Mouse (Mus musculus) stomach, embryonic 16.5 days (tissue): ENCODE measurements around the gene Mmp20. TPM values are rescaled to one million over a fixed set of nuclear protein-coding genes. Genes with fewer than 3 reads are reported as not detected.

Experiments
- ATAC-seq: fragments of 200-750 bp; cut with Nextera tagmentation; 2 replicates; pipeline ENCODE4 v1.8.0; 2017; ENCODE audit warnings: moderate number of reproducible peaks, moderate TSS enrichment; ENCODE audit not compliant: insufficient read depth, low FRiP score
- H3K27ac ChIP-seq: fragments of 300-500 bp; sonication (generic); 2 replicates; pipeline ENCODE4 v1.5.1; 2014; ENCODE audit warnings: low read length
- H3K27me3 ChIP-seq: fragments of 300-500 bp; sonication (generic); 2 replicates; pipeline ENCODE4 v1.6.1; 2014; ENCODE audit warnings: low read length, control low read depth, mixed read lengths; ENCODE audit not compliant: control insufficient read depth, insufficient read depth
- H3K36me3 ChIP-seq: fragments of 300-500 bp; sonication (generic); 2 replicates; pipeline ENCODE4 v1.6.1; 2014; ENCODE audit warnings: low read length; ENCODE audit not compliant: control insufficient read depth, insufficient read depth
- H3K4me1 ChIP-seq: fragments of 300-500 bp; sonication (generic); 2 replicates; pipeline ENCODE4 v1.6.1; 2014; ENCODE audit warnings: low read length, control low read depth, mixed read lengths; ENCODE audit not compliant: control insufficient read depth, insufficient read depth
- H3K4me2 ChIP-seq: fragments of 300-500 bp; sonication (generic); 2 replicates; pipeline ENCODE4 v1.6.1; 2014; ENCODE audit warnings: low read depth, low read length, mixed read lengths
- H3K4me3 ChIP-seq: fragments of 300-500 bp; sonication (generic); replicated peaks from 2 replicates; pipeline ENCODE4 v1.5.1; 2014; ENCODE audit warnings: mild to moderate bottlenecking, low read length
- H3K9ac ChIP-seq: fragments of 300-500 bp; sonication (generic); 2 replicates; pipeline ENCODE4 v1.6.1; 2014; ENCODE audit warnings: low read length
- H3K9me3 ChIP-seq: fragments of 300-500 bp; sonication (generic); replicated peaks from 2 replicates; pipeline ENCODE4 v1.6.1; 2016; ENCODE audit warnings: low read length, control low read depth; ENCODE audit not compliant: control insufficient read depth
- WGBS: fragments of 180-500 bp; shearing (Covaris S2); extraction: QIAGEN DNeasy Blood & Tissue Kit; methylation state at CpG from one replicate; pipeline ENCODE4 v1.1.7; 2014; 5-methylcytosine and 5-hydroxymethylcytosine counted together
- polyA plus RNA-seq: library from polyadenylated mRNA; unstranded; fragments of >200 nt; fragmentation: Nextera tagmentation; extraction: Ambion mirVana; gene quantifications from 2 replicates; pipeline ENCODE4 v1.2.1, GENCODE M21; 2015

The Mmp20 gene
- polyA plus RNA-seq, 1 experiment from 2014 or later, result not detected

- Histone ChIP-seq H3K9ac (no peak overlapping the region), H3K9me3 (no peaks in the 10 kb centered on the region), H3K27me3 (no peaks in the 10 kb centered on the region), H3K4me3 (no peak overlapping the region), H3K36me3 (no peaks in the 10 kb centered on the region), H3K27ac (no peak overlapping the region), H3K4me2 (no peak overlapping the region), H3K4me1 (no peaks in the 10 kb centered on the region)
- no peak for ATAC-seq
- 63% methylated on average over 9 of the region's 9 CpGs for WGBS
Measured at GRCm38 (mm10) chr9:7682081-7682618, 54.1 kb downstream of the Mmp20 start.

- Histone ChIP-seq H3K4me1 (no peaks in the 10 kb centered on the region), H3K27me3 (no peaks in the 10 kb centered on the region), H3K36me3 (no peaks in the 10 kb centered on the region), H3K27ac (no peak overlapping the region), H3K4me3 (no peak overlapping the region), H3K4me2 (no peak overlapping the region), H3K9ac (no peak overlapping the region), H3K9me3 (no peaks in the 10 kb centered on the region)
- no peak for ATAC-seq
- 72% methylated on average over 2 of the region's 2 CpGs for WGBS
Measured at GRCm38 (mm10) chr9:7686024-7686423, 58.0 kb downstream of the Mmp20 start.

- Histone ChIP-seq H3K27me3 (no peaks in the 10 kb centered on the region), H3K9me3 (no peaks in the 10 kb centered on the region), H3K36me3 (no peaks in the 10 kb centered on the region), H3K9ac (no peak overlapping the region), H3K4me2 (no peak overlapping the region), H3K4me1 (no peaks in the 10 kb centered on the region), H3K4me3 (no peak overlapping the region), H3K27ac (no peak overlapping the region)
- 40% methylated on average over 6 of the region's 6 CpGs for WGBS
- 0 out of 2 replicates have a peak, but pooled peaks have one; percentile 47 for ATAC-seq
Measured at GRCm38 (mm10) chr9:7689799-7690198, 61.8 kb downstream of the Mmp20 start.

- 63% methylated on average over 1 of the region's 1 CpGs for WGBS
- Histone ChIP-seq H3K27me3 (no peaks in the 10 kb centered on the region), H3K9me3 (no peaks in the 10 kb centered on the region), H3K4me1 (no peaks in the 10 kb centered on the region), H3K4me3 (no peak within 1 kb of the TSS), H3K36me3 (no peaks in the 10 kb centered on the region), H3K9ac (no peak within 1 kb of the TSS), H3K27ac (no peak within 1 kb of the TSS), H3K4me2 (no peak within 1 kb of the TSS)
- no peak for ATAC-seq
Measured at GRCm38 (mm10) chr9:7691790-7692189, 63.8 kb downstream of the Mmp20 start, which contains the start of gene Mmp7. Mmp7 (plus strand) TSS chr9:7692090.

- Histone ChIP-seq H3K36me3 (no peaks in the 10 kb centered on the region), H3K4me2 (no peak overlapping the region), H3K27ac (no peak overlapping the region), H3K27me3 (no peaks in the 10 kb centered on the region), H3K9ac (no peak overlapping the region), H3K9me3 (no peaks in the 10 kb centered on the region), H3K4me3 (no peak overlapping the region), H3K4me1 (no peaks in the 10 kb centered on the region)
- 90% methylated on average over 3 of the region's 3 CpGs for WGBS
- no peak for ATAC-seq
Measured at GRCm38 (mm10) chr9:7693961-7694360, 65.9 kb downstream of the Mmp20 start.

GRCm38 (mm10) chr9:7695646-7696045, 67.6 kb downstream of the Mmp20 start:
- Histone ChIP-seq H3K27me3 (no peaks in the 10 kb centered on the region), H3K36me3 (no peaks in the 10 kb centered on the region), H3K9ac (no peak overlapping the region), H3K4me3 (no peak overlapping the region), H3K4me1 (no peaks in the 10 kb centered on the region), H3K27ac (no peak overlapping the region), H3K4me2 (no peak overlapping the region), H3K9me3 (no peaks in the 10 kb centered on the region)
- 78% methylated on average over 3 of the region's 3 CpGs for WGBS
- no peak for ATAC-seq

GRCm38 (mm10) chr9:7708698-7709097, 80.7 kb downstream of the Mmp20 start:
- no peaks in the 10 kb centered on the region for H3K9me3 ChIP-seq
- no peak for ATAC-seq
- no peaks in the 10 kb centered on the region for H3K36me3 ChIP-seq
- H3K4me3 ChIP-seq, result no peak overlapping the region
- 66% methylated on average over 6 of the region's 6 CpGs for WGBS
- no peaks in the 10 kb centered on the region for H3K4me1 ChIP-seq
- no peak overlapping the region for H3K4me2 ChIP-seq
- H3K27me3 ChIP-seq, result no peaks in the 10 kb centered on the region
- no peak overlapping the region for H3K27ac ChIP-seq
- no peak overlapping the region for H3K9ac ChIP-seq

GRCm38 (mm10) chr9:7711196-7711595, 83.2 kb downstream of the Mmp20 start:
- no peak overlapping the region for H3K27ac ChIP-seq
- no peak overlapping the region for H3K4me2 ChIP-seq
- H3K4me1 ChIP-seq, result no peaks in the 10 kb centered on the region
- no peak overlapping the region for H3K9ac ChIP-seq
- ATAC-seq, result no peak
- H3K36me3 ChIP-seq, result no peaks in the 10 kb centered on the region
- H3K9me3 ChIP-seq, result no peaks in the 10 kb centered on the region
- 79% methylated on average over 4 of the region's 4 CpGs for WGBS
- no peak overlapping the region for H3K4me3 ChIP-seq
- H3K27me3 ChIP-seq, result no peaks in the 10 kb centered on the region

GRCm38 (mm10) chr9:7714062-7714907, 86.3 kb downstream of the Mmp20 start:
- no peaks in the 10 kb centered on the region for H3K27me3 ChIP-seq
- H3K4me2 ChIP-seq, result no peak overlapping the region
- no peak overlapping the region for H3K27ac ChIP-seq
- no peak for ATAC-seq
- no peak overlapping the region for H3K4me3 ChIP-seq
- H3K9ac ChIP-seq, result no peak overlapping the region
- H3K9me3 ChIP-seq, result no peaks in the 10 kb centered on the region
- H3K36me3 ChIP-seq, result no peaks in the 10 kb centered on the region
- H3K4me1 ChIP-seq, result no peaks in the 10 kb centered on the region
- WGBS, result 27% methylated on average over 4 of the region's 4 CpGs
